ENCODE assay signal across 24 mouse cellular contexts in the genomic region with DNA sequence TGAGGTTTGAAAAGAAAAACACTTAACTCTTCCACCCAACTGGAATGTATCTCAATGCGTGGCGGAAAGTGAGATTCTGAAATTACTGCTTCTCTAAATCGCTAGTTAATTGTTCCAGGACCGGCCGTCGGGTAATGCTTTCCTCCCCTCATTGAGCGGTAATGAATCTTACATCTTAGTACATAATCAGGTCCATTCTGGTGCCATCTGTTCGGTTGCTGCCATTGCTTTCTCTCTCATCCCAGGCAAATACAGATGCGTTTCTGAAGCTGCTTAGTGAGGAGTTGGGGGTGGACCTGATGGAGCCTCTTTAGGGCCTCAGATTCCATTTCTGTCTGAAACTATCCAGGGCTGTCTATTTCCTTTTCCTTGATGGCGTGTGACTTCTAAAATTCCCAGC. TPM values are rescaled to one million over a fixed set of nuclear protein-coding genes. Genes with fewer than 3 reads are reported as not detected.
"Had no signal": no experiment of that assay in that cellular context is flagged by ENCODE, and none has a peak within 500 bp of the region (broad histone marks: within the 10 kb centered on the region; RNA-seq: fewer than 3 reads in every experiment).

No protein-coding gene starts in this region.

- H3K4me1 ChIP-seq: neural tube, embryonic 13.5 days; neural tube, embryonic 15.5 days; stomach, embryonic 15.5 days had no signal

- H3K9ac ChIP-seq: neural tube, embryonic 13.5 days; neural tube, embryonic 15.5 days; stomach, embryonic 15.5 days had no signal

- DNase-seq: retina, postnatal 1 day; right cerebral cortex, adult 18-20 months; right cerebral cortex, postnatal 14 days; right cerebral cortex, postnatal 25 days; right cerebral cortex, postnatal 4 days; spleen, adult 18-20 months; thymus, adult 18-20 months; thymus, adult 2 months; thymus, postnatal 14 days; thymus, postnatal 25 days; thymus, postnatal 36 days; thymus, postnatal 4 days had no signal

- H3K36me3 ChIP-seq: neural tube, embryonic 13.5 days; neural tube, embryonic 15.5 days; stomach, embryonic 15.5 days had no signal

- H3K27ac ChIP-seq: neural tube, embryonic 13.5 days; neural tube, embryonic 15.5 days; stomach, embryonic 15.5 days; stomach, postnatal 0 days had no signal

- H3K4me2 ChIP-seq: neural tube, embryonic 13.5 days; neural tube, embryonic 15.5 days; stomach, embryonic 15.5 days had no signal

- H3K27me3 ChIP-seq: neural tube, embryonic 13.5 days; neural tube, embryonic 15.5 days; stomach, embryonic 15.5 days had no signal

- H3K9me3 ChIP-seq: neural tube, embryonic 13.5 days; neural tube, embryonic 15.5 days; stomach, embryonic 15.5 days had no signal

- H3K4me3 ChIP-seq: neural tube, embryonic 13.5 days; neural tube, embryonic 15.5 days; stomach, embryonic 15.5 days had no signal

RNA-seq across cellular contexts. Expression of a gene that starts 45.8 kb away (rescaled TPM):
- total RNA-seq: neutrophil, adult 5-6 weeks had no signal
- polyA plus RNA-seq: neural tube, embryonic 13.5 days; neural tube, embryonic 14.5 days; neural tube, embryonic 15.5 days; small intestine, adult 2 months; spleen, adult 2 months; stomach, embryonic 14.5 days; stomach, embryonic 15.5 days; stomach, embryonic 16.5 days; stomach, postnatal 0 days; thymus, adult 2 months; thymus, postnatal 0 days; urinary bladder, adult 2 months had no signal
